Mouse (Mus musculus): ENCODE data around the gene Msrb3. TPM values are rescaled to one million over a fixed set of nuclear protein-coding genes. Genes with fewer than 3 reads are reported as not detected.
A peak's percentile ranks its signal among the peaks of the same experiment; 100 is the strongest.

Gene Msrb3
- polyA plus RNA-seq (2011; ENCODE audit: insufficient read length, low read depth, missing spikeins), result 181 and 191 TPM in 2 replicates

DNA sequence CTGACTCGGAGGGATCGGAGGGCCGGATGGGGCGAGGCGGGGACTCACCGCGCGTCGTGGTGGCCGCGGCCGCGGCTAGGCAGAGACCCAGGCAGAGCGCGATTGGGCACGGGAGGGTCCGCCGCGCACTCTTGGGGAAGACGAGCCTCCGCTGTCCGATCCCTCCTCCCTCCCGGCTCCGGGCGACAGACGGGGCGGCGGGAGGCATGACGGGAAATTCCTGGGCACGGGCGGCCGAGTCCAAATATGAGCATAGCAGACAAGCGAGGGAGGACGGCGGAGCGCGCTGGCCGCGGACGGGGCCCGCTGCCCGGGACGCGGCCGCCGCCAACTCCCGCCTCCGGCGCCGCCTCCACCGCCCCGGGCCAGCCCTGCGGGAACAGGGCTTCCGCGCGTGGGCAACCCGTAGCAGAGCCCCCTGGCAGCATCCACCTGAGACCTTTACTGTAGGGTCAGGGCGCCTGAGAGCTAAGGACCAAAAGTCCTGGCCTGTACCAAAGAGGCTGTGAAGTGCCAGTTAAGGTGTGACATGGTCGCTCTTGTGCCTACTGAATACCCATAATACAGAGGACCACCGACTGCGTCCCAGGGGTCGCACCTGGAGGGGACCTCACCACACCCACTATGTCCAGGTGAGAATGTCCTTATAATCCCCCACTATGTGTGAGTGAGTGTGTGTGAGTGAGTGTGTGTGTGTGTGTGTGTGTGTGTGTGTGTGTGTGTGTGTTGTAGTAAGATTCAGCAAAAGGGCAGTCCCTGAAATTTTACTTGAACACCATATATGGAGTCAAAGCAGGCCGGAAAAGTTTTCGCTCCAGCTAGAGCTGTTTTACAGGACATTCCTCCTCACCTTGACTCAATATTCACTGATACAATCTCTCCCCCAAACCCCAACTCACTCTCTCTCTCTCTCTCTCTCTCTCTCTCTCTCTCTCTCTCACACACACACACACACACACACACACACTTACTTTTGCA is at the start of gene Msrb3:
Msrb3 (minus strand) TSS at position 317 of the 978 bp plus-strand sequence.
- TF ChIP-seq CTCF (IDR thresholded peaks at IDR 0.05; ENCODE audit: borderline replicate concordance, insufficient read depth, low read length) (no peak), POLR2A (IDR thresholded peaks at IDR 0.05; ENCODE audit: low read depth, low read length) (peak; percentile 84)
- H3K4me1 ChIP-seq (ENCODE audit: control insufficient read depth, insufficient read depth, low read length), result peaks cover 6% of the 10 kb centered on the region; the same call in 1 of the 2 replicates
- peak within 1 kb of the TSS; percentile 88 for H3K27ac ChIP-seq (ENCODE audit: insufficient read depth, low read length)
- H3K4me3 ChIP-seq (ENCODE audit: insufficient read depth, low read length), result peak within 1 kb of the TSS; percentile 60

DNA sequence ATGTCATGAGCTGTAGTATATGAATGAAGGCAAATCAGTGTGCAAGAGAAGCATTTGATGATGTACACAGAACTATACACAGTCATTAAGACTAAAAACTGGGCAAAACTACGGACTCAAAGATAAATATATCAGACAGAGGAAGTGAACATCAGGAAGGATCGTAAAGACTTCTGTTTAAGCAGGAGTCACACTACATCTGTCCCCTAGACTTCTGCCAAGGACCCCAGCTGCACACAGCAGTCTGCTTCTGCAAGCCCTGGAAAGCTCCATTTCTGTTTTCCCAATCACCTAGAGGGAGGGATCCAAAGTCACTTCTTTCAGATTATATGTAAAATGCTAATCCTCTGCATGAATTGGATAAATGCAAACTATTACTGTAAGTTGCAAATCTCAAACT is 49.6 kb upstream of the Msrb3 start:
- TF ChIP-seq CTCF (IDR thresholded peaks at IDR 0.05; ENCODE audit: borderline replicate concordance, insufficient read depth, low read length) (no peak), POLR2A (IDR thresholded peaks at IDR 0.05; ENCODE audit: low read depth, low read length) (no peak)
- H3K4me3 ChIP-seq (ENCODE audit: insufficient read depth, low read length), result no peak overlapping the region
- 0 out of 2 replicates have a peak, but pooled peaks cover 1% of the 10 kb centered on the region for H3K4me1 ChIP-seq (ENCODE audit: control insufficient read depth, insufficient read depth, low read length)
- H3K27ac ChIP-seq (ENCODE audit: insufficient read depth, low read length), result no peak overlapping the region

DNA sequence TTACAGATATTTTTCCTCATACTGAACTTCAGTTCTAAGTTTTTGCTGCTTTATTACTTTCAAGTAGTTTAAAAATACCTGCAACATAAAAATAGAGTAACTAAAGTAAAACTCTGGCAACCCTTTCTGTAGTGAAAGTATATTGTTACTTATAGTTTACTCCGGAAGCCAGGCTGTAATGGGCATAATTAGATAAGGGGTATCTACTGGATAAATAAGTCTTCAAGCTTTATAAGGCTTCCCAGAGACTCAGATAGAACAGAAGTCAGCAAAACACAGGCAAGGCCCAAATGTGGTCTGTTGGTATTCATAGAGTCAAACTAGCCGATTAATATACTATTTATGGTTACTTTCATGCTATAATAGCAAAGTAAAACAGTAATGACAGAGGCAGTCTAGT is 48.9 kb upstream of the Msrb3 start:
- Histone ChIP-seq H3K4me3 (ENCODE audit: insufficient read depth, low read length) (no peak overlapping the region), H3K4me1 (ENCODE audit: control insufficient read depth, insufficient read depth, low read length) (no peaks in the 10 kb centered on the region), H3K27ac (ENCODE audit: insufficient read depth, low read length) (no peak overlapping the region)
- no peak for TF ChIP-seq POLR2A (IDR thresholded peaks at IDR 0.05; ENCODE audit: low read depth, low read length)
- no peak for TF ChIP-seq CTCF (IDR thresholded peaks at IDR 0.05; ENCODE audit: borderline replicate concordance, insufficient read depth, low read length)

DNA sequence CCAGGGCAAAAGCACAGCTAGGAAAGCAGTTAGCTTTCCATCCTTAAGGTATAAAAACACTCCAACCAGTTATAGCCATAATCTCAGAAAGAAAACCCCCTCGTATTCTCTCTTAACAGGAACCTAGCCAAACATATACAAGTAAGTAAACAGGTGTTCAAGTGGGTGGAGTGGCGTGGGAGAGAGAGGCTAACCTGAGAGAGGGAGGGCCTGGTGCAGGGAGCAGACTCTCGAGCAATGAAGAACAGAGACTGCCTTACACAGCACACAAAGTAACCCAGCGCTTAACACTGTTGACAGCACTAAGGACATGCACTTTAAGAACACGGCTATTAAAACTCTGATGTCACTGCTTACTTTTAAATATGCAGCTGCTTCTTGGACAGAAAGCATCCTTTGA is 47.9 kb upstream of the Msrb3 start:
- Histone ChIP-seq H3K4me3 (ENCODE audit: insufficient read depth, low read length) (no peak overlapping the region), H3K4me1 (ENCODE audit: control insufficient read depth, insufficient read depth, low read length) (no peaks in the 10 kb centered on the region), H3K27ac (ENCODE audit: insufficient read depth, low read length) (no peak overlapping the region)
- TF ChIP-seq CTCF (IDR thresholded peaks at IDR 0.05; ENCODE audit: borderline replicate concordance, insufficient read depth, low read length), result no peak
- TF ChIP-seq POLR2A (IDR thresholded peaks at IDR 0.05; ENCODE audit: low read depth, low read length), result no peak

DNA sequence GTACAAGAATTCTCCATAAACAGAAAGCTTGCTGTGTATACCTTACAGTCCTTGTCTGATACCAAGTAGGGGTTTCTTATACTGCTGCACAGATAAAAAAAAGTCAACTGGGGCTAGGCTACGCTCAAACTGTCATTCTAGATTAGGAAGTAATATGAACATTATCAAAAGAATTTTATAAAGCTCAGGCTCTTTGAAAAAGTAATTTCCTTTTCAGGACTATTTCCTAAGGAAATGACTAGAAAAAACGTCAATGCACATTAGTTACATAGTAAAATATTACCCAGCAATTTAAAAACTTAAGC is 40.0 kb upstream of the Msrb3 start:
- H3K27ac ChIP-seq (ENCODE audit: insufficient read depth, low read length), result no peak overlapping the region
- H3K4me1 ChIP-seq (ENCODE audit: control insufficient read depth, insufficient read depth, low read length), result no peaks in the 10 kb centered on the region
- H3K4me3 ChIP-seq (ENCODE audit: insufficient read depth, low read length), result no peak overlapping the region
- TF ChIP-seq CTCF (IDR thresholded peaks at IDR 0.05; ENCODE audit: borderline replicate concordance, insufficient read depth, low read length), result no peak
- no peak for TF ChIP-seq POLR2A (IDR thresholded peaks at IDR 0.05; ENCODE audit: low read depth, low read length)

DNA sequence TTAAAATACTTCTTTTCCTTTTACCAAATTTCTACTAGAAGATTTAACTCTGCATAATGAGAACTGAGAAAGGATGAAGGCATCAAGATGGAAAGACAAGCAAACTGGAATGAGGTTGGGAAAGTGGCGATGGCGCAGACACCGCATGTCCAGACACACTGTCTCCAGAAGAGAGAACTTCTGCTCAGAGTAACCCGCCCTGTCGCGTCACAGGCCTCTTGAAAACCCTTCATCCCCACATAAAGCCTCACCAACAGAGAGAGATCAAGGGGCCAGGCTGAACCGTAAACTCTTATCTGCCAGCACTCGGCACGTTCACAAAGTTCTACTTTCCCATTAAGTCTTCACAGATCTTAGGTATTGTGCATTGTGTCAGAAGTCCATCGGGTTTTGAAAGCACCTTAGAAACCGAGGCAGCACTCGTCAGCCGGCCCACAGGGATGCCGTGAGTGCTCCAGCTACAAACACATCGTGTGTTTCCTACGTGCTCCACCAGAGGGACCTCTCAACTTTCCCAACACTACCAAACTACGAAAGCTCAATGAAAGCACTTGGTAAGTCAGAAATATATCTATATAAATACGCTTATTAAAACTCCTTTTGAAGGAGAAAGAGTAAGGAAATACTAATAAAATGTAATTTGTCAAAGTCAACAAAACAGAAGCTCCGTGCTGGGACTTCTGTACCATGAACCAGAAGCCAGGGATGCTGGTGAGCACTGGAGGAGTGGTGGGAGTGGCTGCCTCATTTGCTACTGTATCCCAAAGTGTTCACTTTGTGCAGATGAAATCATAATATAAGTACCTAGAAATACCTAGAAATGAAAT is 39.4 kb upstream of the Msrb3 start:
- Histone ChIP-seq H3K4me1 (ENCODE audit: control insufficient read depth, insufficient read depth, low read length) (no peaks in the 10 kb centered on the region), H3K27ac (ENCODE audit: insufficient read depth, low read length) (no peak overlapping the region), H3K4me3 (ENCODE audit: insufficient read depth, low read length) (no peak overlapping the region)
- TF ChIP-seq POLR2A (IDR thresholded peaks at IDR 0.05; ENCODE audit: low read depth, low read length), result no peak
- peak; percentile 39; the same call in 1 of the 2 replicates for TF ChIP-seq CTCF (IDR thresholded peaks at IDR 0.05; ENCODE audit: borderline replicate concordance, insufficient read depth, low read length)

DNA sequence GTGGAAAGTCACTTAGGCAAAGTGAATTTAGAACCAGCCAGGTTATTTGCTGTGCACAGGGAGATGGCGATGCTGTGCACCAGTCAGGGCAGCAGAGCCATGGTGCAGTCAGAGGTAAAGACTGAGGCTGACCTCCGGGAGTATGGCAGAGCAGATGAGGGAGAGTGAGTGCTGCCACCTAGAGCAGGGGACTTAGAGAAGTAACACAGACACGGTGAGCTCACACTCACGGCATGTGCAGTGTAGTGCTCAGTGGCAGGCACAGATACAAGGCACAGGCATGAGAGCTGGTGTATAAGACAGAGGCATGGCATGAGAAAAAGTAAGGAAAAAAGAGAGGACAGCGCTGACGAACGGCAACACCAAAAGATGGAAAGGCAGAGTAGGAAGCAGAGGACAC is 30.6 kb upstream of the Msrb3 start:
- Histone ChIP-seq H3K4me3 (ENCODE audit: insufficient read depth, low read length) (no peak overlapping the region), H3K27ac (ENCODE audit: insufficient read depth, low read length) (no peak overlapping the region), H3K4me1 (ENCODE audit: control insufficient read depth, insufficient read depth, low read length) (no peaks in the 10 kb centered on the region)
- TF ChIP-seq POLR2A (IDR thresholded peaks at IDR 0.05; ENCODE audit: low read depth, low read length) (no peak), CTCF (IDR thresholded peaks at IDR 0.05; ENCODE audit: borderline replicate concordance, insufficient read depth, low read length) (peak; percentile 39; the same call in 1 of the 2 replicates)

DNA sequence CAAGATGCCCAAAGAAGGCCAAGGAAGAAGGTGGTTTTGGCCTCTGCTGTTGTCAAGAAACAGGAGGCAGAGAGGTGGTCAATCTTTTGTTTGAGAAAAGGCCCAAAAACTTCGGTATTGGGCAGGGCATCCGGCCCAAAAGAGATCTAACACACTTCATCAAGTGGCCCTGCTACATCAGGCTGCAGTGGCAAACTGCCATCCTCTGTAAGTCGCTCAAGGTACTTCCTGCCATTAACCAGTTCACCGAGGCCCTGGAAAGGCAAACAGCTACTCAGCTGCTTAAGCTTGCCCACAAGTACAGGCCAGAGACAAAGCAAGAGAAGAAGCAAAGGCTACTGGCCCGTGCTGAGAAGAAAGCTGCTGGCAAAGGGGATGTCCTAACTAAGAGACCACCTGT is 29.3 kb upstream of the Msrb3 start:
- Histone ChIP-seq H3K4me3 (ENCODE audit: insufficient read depth, low read length) (no peak overlapping the region), H3K4me1 (ENCODE audit: control insufficient read depth, insufficient read depth, low read length) (no peaks in the 10 kb centered on the region), H3K27ac (ENCODE audit: insufficient read depth, low read length) (no peak overlapping the region)
- no peak for TF ChIP-seq CTCF (IDR thresholded peaks at IDR 0.05; ENCODE audit: borderline replicate concordance, insufficient read depth, low read length)
- no peak for TF ChIP-seq POLR2A (IDR thresholded peaks at IDR 0.05; ENCODE audit: low read depth, low read length)

DNA sequence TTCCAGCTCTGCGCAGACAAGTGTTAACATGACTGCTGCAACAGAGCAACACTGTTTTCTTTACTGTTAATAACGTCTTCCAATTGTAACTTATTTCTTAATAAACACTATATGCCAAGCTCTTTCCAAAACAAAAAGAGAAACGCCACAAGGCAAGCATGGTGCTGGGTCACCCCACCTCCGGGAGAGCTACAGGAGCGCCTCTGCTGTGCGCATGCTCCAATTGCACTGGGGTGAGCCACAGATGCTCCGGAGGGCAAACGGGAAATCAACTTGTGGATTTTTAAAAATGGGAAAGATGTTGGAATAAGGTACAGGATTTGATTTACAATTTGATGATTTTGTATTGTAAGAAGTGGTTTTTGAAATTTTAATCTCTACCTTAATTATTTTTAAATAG is 27.3 kb upstream of the Msrb3 start:
- Histone ChIP-seq H3K4me3 (ENCODE audit: insufficient read depth, low read length) (no peak overlapping the region), H3K4me1 (ENCODE audit: control insufficient read depth, insufficient read depth, low read length) (peaks cover 3% of the 10 kb centered on the region; the same call in 1 of the 2 replicates), H3K27ac (ENCODE audit: insufficient read depth, low read length) (no peak overlapping the region)
- TF ChIP-seq POLR2A (IDR thresholded peaks at IDR 0.05; ENCODE audit: low read depth, low read length) (no peak), CTCF (IDR thresholded peaks at IDR 0.05; ENCODE audit: borderline replicate concordance, insufficient read depth, low read length) (no peak)

Measured in embryonic fibroblast, embryonic 13.5 days (primary cell).